Mouse (Mus musculus): ENCODE data around the gene Tcf7. TPM values are rescaled to one million over a fixed set of nuclear protein-coding genes. Genes with fewer than 3 reads are reported as not detected.

Gene Tcf7
- polyA plus RNA-seq, 1 experiment from 2014 or later = 6.6 TPM

GRCm38 (mm10) chr11:52273942-52274330, 8.9 kb downstream of the Tcf7 start:
- WGBS = 69% methylated on average over 4 of the region's 4 CpGs

GRCm38 (mm10) chr11:52273183-52273941, 9.5 kb downstream of the Tcf7 start:
- H3K4me1 ChIP-seq (replicated peaks; ENCODE audit: control insufficient read depth, insufficient read depth, low read length) = no peaks in the 10 kb centered on the region
- no peak overlapping the region for H3K9ac ChIP-seq (ENCODE audit: low read depth, low read length)
- H3K36me3 ChIP-seq (ENCODE audit: control insufficient read depth, insufficient read depth, low read length) = no peaks in the 10 kb centered on the region
- no peak overlapping the region for H3K27ac ChIP-seq (ENCODE audit: low read depth, low read length)
- H3K27me3 ChIP-seq (replicated peaks; ENCODE audit: control insufficient read depth, insufficient read depth, low read length) = no peaks in the 10 kb centered on the region; the same call in 1 of the 2 replicates
- no peak overlapping the region for H3K4me3 ChIP-seq (ENCODE audit: low read depth, low read length)
- H3K9me3 ChIP-seq (ENCODE audit: control insufficient read depth, low read length) = no peaks in the 10 kb centered on the region
- H3K4me2 ChIP-seq = no peak overlapping the region
- ATAC-seq (replicated peaks; ENCODE audit: low FRiP score) (no peak), DNase-seq (ENCODE audit: low spot score) (no peak)
- 66% methylated on average over 11 of the region's 11 CpGs for WGBS

More at GRCm38 (mm10) chr11:52273942-52274330, 8.9 kb downstream of the Tcf7 start:
- Histone ChIP-seq H3K4me3 (ENCODE audit: low read depth, low read length) (no peak overlapping the region), H3K27me3 (replicated peaks; ENCODE audit: control insufficient read depth, insufficient read depth, low read length) (no peaks in the 10 kb centered on the region; the same call in 1 of the 2 replicates), H3K4me2 (no peak overlapping the region), H3K27ac (ENCODE audit: low read depth, low read length) (no peak overlapping the region), H3K9me3 (ENCODE audit: control insufficient read depth, low read length) (no peaks in the 10 kb centered on the region), H3K4me1 (replicated peaks; ENCODE audit: control insufficient read depth, insufficient read depth, low read length) (no peaks in the 10 kb centered on the region), H3K36me3 (ENCODE audit: control insufficient read depth, insufficient read depth, low read length) (no peaks in the 10 kb centered on the region), H3K9ac (ENCODE audit: low read depth, low read length) (no peak overlapping the region)
- ATAC-seq (replicated peaks; ENCODE audit: low FRiP score) (no peak), DNase-seq (ENCODE audit: low spot score) (no peak)

GRCm38 (mm10) chr11:52272619-52273018, 10.2 kb downstream of the Tcf7 start:
- Histone ChIP-seq H3K27ac (ENCODE audit: low read depth, low read length) (no peak overlapping the region), H3K36me3 (ENCODE audit: control insufficient read depth, insufficient read depth, low read length) (no peaks in the 10 kb centered on the region), H3K9me3 (ENCODE audit: control insufficient read depth, low read length) (no peaks in the 10 kb centered on the region), H3K4me3 (ENCODE audit: low read depth, low read length) (no peak overlapping the region), H3K27me3 (replicated peaks; ENCODE audit: control insufficient read depth, insufficient read depth, low read length) (no peaks in the 10 kb centered on the region; the same call in 1 of the 2 replicates), H3K4me2 (no peak overlapping the region), H3K9ac (ENCODE audit: low read depth, low read length) (no peak overlapping the region), H3K4me1 (replicated peaks; ENCODE audit: control insufficient read depth, insufficient read depth, low read length) (peaks cover 1% of the 10 kb centered on the region; the same call in 1 of the 2 replicates)
- WGBS = 70% methylated on average over 6 of the region's 6 CpGs
- no peak for DNase-seq (ENCODE audit: low spot score)
- no peak for ATAC-seq (replicated peaks; ENCODE audit: low FRiP score)

GRCm38 (mm10) chr11:52271765-52272495, 10.9 kb downstream of the Tcf7 start:
- Histone ChIP-seq H3K9ac (ENCODE audit: low read depth, low read length) (no peak overlapping the region), H3K4me1 (replicated peaks; ENCODE audit: control insufficient read depth, insufficient read depth, low read length) (peaks cover 3% of the 10 kb centered on the region; the same call in 1 of the 2 replicates), H3K9me3 (ENCODE audit: control insufficient read depth, low read length) (no peaks in the 10 kb centered on the region), H3K4me2 (no peak overlapping the region), H3K4me3 (ENCODE audit: low read depth, low read length) (no peak overlapping the region), H3K27me3 (replicated peaks; ENCODE audit: control insufficient read depth, insufficient read depth, low read length) (no peaks in the 10 kb centered on the region; the same call in 1 of the 2 replicates), H3K27ac (ENCODE audit: low read depth, low read length) (no peak overlapping the region), H3K36me3 (ENCODE audit: control insufficient read depth, insufficient read depth, low read length) (no peaks in the 10 kb centered on the region)
- WGBS = 85% methylated on average over 8 of the region's 8 CpGs
- DNase-seq (ENCODE audit: low spot score) (no peak), ATAC-seq (replicated peaks; ENCODE audit: low FRiP score) (no peak)

GRCm38 (mm10) chr11:52269841-52270240, 13.0 kb downstream of the Tcf7 start:
- WGBS = 85% methylated on average over 6 of the region's 6 CpGs

GRCm38 (mm10) chr11:52268104-52268835, 14.5 kb downstream of the Tcf7 start:
- Histone ChIP-seq H3K4me2 (no peak overlapping the region), H3K27ac (ENCODE audit: low read depth, low read length) (no peak overlapping the region), H3K9ac (ENCODE audit: low read depth, low read length) (no peak overlapping the region), H3K9me3 (ENCODE audit: control insufficient read depth, low read length) (no peaks in the 10 kb centered on the region), H3K36me3 (ENCODE audit: control insufficient read depth, insufficient read depth, low read length) (no peaks in the 10 kb centered on the region), H3K27me3 (replicated peaks; ENCODE audit: control insufficient read depth, insufficient read depth, low read length) (no peaks in the 10 kb centered on the region; the same call in 1 of the 2 replicates), H3K4me3 (ENCODE audit: low read depth, low read length) (no peak overlapping the region), H3K4me1 (replicated peaks; ENCODE audit: control insufficient read depth, insufficient read depth, low read length) (peaks cover 18% of the 10 kb centered on the region)
- no peak for ATAC-seq (replicated peaks; ENCODE audit: low FRiP score)
- no peak for DNase-seq (ENCODE audit: low spot score)
- 55% methylated on average over 7 of the region's 7 CpGs for WGBS

More at GRCm38 (mm10) chr11:52269841-52270240, 13.0 kb downstream of the Tcf7 start:
- Histone ChIP-seq H3K9ac (ENCODE audit: low read depth, low read length) (no peak overlapping the region), H3K27ac (ENCODE audit: low read depth, low read length) (no peak overlapping the region), H3K9me3 (ENCODE audit: control insufficient read depth, low read length) (no peaks in the 10 kb centered on the region), H3K4me3 (ENCODE audit: low read depth, low read length) (no peak overlapping the region), H3K4me1 (replicated peaks; ENCODE audit: control insufficient read depth, insufficient read depth, low read length) (peaks cover 18% of the 10 kb centered on the region), H3K27me3 (replicated peaks; ENCODE audit: control insufficient read depth, insufficient read depth, low read length) (no peaks in the 10 kb centered on the region; the same call in 1 of the 2 replicates), H3K4me2 (no peak overlapping the region), H3K36me3 (ENCODE audit: control insufficient read depth, insufficient read depth, low read length) (no peaks in the 10 kb centered on the region)
- DNase-seq (ENCODE audit: low spot score) (no peak), ATAC-seq (replicated peaks; ENCODE audit: low FRiP score) (no peak)

- WGBS = 76% methylated on average over 5 of the region's 5 CpGs
- no peaks in the 10 kb centered on the region; the same call in 1 of the 2 replicates for H3K27me3 ChIP-seq (replicated peaks; ENCODE audit: control insufficient read depth, insufficient read depth, low read length)
- H3K36me3 ChIP-seq (ENCODE audit: control insufficient read depth, insufficient read depth, low read length) = no peaks in the 10 kb centered on the region
- H3K9ac ChIP-seq (ENCODE audit: low read depth, low read length) = no peak overlapping the region
- H3K4me3 ChIP-seq (ENCODE audit: low read depth, low read length) = no peak overlapping the region
- H3K9me3 ChIP-seq (ENCODE audit: control insufficient read depth, low read length) = no peaks in the 10 kb centered on the region
- H3K4me2 ChIP-seq = no peak overlapping the region
- peaks cover 18% of the 10 kb centered on the region for H3K4me1 ChIP-seq (replicated peaks; ENCODE audit: control insufficient read depth, insufficient read depth, low read length)
- no peak overlapping the region for H3K27ac ChIP-seq (ENCODE audit: low read depth, low read length)
- ATAC-seq (replicated peaks; ENCODE audit: low FRiP score) (no peak), DNase-seq (ENCODE audit: low spot score) (no peak)
Observed at GRCm38 (mm10) chr11:52267271-52267670, 15.5 kb downstream of the Tcf7 start.

GRCm38 (mm10) chr11:52265616-52266307, 17.1 kb downstream of the Tcf7 start:
- WGBS = 51% methylated on average over 12 of the region's 12 CpGs
- ATAC-seq (replicated peaks; ENCODE audit: low FRiP score) (no peak), DNase-seq (ENCODE audit: low spot score) (no peak)
- H3K4me1 ChIP-seq (replicated peaks; ENCODE audit: control insufficient read depth, insufficient read depth, low read length) = peaks cover 18% of the 10 kb centered on the region
- no peak overlapping the region for H3K27ac ChIP-seq (ENCODE audit: low read depth, low read length)
- no peak overlapping the region for H3K9ac ChIP-seq (ENCODE audit: low read depth, low read length)
- H3K4me3 ChIP-seq (ENCODE audit: low read depth, low read length) = no peak overlapping the region
- no peak overlapping the region for H3K4me2 ChIP-seq
- no peaks in the 10 kb centered on the region for H3K36me3 ChIP-seq (ENCODE audit: control insufficient read depth, insufficient read depth, low read length)
- H3K9me3 ChIP-seq (ENCODE audit: control insufficient read depth, low read length) = no peaks in the 10 kb centered on the region
- no peaks in the 10 kb centered on the region; the same call in 1 of the 2 replicates for H3K27me3 ChIP-seq (replicated peaks; ENCODE audit: control insufficient read depth, insufficient read depth, low read length)
